Mouse (Mus musculus): Measurements from ENCODE around the gene Sh2d3c. TPM values are rescaled to one million over a fixed set of nuclear protein-coding genes. Genes with fewer than 3 reads are reported as not detected.
A peak's percentile ranks its signal among the peaks of the same experiment; 100 is the strongest.

The Sh2d3c gene
- polyA plus RNA-seq, 1 experiment from 2014 or later = 26.7 TPM

- DNase-seq (ENCODE audit: low spot score) = no peak
- Histone ChIP-seq H3K9me3 (replicated peaks) (no peaks in the 10 kb centered on the region), H3K27me3 (ENCODE audit: low read depth, poor library complexity, severe bottlenecking) (no peaks in the 10 kb centered on the region), H3K27ac (replicated peaks) (no peak overlapping the region), H3K4me3 (no peak overlapping the region), H3K36me3 (peaks cover 61% of the 10 kb centered on the region), H3K4me1 (0 out of 2 replicates have a peak, but pooled peaks cover 3% of the 10 kb centered on the region)
- 96% methylated on average over 8 of the region's 8 CpGs for WGBS
These were observed 17.8 kb upstream of the Sh2d3c start for GRCm38 (mm10) chr2:32703046-32703445.

- no peaks in the 10 kb centered on the region for H3K27me3 ChIP-seq (ENCODE audit: low read depth, poor library complexity, severe bottlenecking)
- H3K4me3 ChIP-seq = no peak within 1 kb of the TSS
- WGBS = 90% methylated on average over 2 of the region's 2 CpGs
- DNase-seq (ENCODE audit: low spot score) = no peak
- 0 out of 2 replicates have a peak, but pooled peaks cover 3% of the 10 kb centered on the region for H3K4me1 ChIP-seq
- no peaks in the 10 kb centered on the region for H3K9me3 ChIP-seq (replicated peaks)
- no peak within 1 kb of the TSS for H3K27ac ChIP-seq (replicated peaks)
- H3K36me3 ChIP-seq = peaks cover 70% of the 10 kb centered on the region
These were observed 16.8 kb upstream of the Sh2d3c start, which contains the start of gene Fpgs for GRCm38 (mm10) chr2:32704021-32704421. Fpgs (minus strand) TSS chr2:32704145.

GRCm38 (mm10) chr2:32705018-32705417 lies 15.8 kb upstream of the Sh2d3c start:
- peaks cover 7% of the 10 kb centered on the region; the same call in 1 of the 2 replicates for H3K4me1 ChIP-seq
- H3K36me3 ChIP-seq = peaks cover 80% of the 10 kb centered on the region
- H3K9me3 ChIP-seq (replicated peaks) = no peaks in the 10 kb centered on the region
- no peak for DNase-seq (ENCODE audit: low spot score)
- WGBS = 96% methylated on average over 7 of the region's 7 CpGs
- H3K27ac ChIP-seq (replicated peaks) = no peak overlapping the region
- no peak overlapping the region for H3K4me3 ChIP-seq
- no peaks in the 10 kb centered on the region for H3K27me3 ChIP-seq (ENCODE audit: low read depth, poor library complexity, severe bottlenecking)

GRCm38 (mm10) chr2:32706971-32707370 lies 13.9 kb upstream of the Sh2d3c start:
- Histone ChIP-seq H3K36me3 (peaks cover 95% of the 10 kb centered on the region), H3K27ac (replicated peaks) (no peak overlapping the region), H3K27me3 (ENCODE audit: low read depth, poor library complexity, severe bottlenecking) (no peaks in the 10 kb centered on the region), H3K4me3 (no peak overlapping the region), H3K9me3 (replicated peaks) (no peaks in the 10 kb centered on the region), H3K4me1 (peaks cover 14% of the 10 kb centered on the region)
- no peak for DNase-seq (ENCODE audit: low spot score)
- 95% methylated on average over 6 of the region's 6 CpGs for WGBS

DNA sequence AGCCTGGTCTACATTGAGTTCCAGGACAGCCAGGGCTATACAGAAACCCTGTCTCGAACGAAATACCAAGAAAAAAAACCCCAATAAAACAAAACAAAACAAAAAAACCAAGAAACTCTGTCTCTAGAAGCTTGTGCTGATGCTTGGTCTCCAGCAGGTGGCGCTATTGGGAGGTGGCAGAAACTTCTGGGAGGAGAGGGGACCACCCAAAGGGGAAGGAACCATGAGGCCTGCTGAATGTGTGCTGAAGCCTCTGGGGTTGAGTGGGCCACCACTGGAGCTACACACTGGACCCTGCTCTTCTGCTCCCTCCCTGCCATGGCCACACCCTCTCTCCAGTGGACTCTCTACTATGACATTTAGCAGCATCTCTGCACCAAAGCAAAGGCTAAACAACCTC lies 12.2 kb upstream of the Sh2d3c start:
- peaks cover 79% of the 10 kb centered on the region for H3K36me3 ChIP-seq

DNA sequence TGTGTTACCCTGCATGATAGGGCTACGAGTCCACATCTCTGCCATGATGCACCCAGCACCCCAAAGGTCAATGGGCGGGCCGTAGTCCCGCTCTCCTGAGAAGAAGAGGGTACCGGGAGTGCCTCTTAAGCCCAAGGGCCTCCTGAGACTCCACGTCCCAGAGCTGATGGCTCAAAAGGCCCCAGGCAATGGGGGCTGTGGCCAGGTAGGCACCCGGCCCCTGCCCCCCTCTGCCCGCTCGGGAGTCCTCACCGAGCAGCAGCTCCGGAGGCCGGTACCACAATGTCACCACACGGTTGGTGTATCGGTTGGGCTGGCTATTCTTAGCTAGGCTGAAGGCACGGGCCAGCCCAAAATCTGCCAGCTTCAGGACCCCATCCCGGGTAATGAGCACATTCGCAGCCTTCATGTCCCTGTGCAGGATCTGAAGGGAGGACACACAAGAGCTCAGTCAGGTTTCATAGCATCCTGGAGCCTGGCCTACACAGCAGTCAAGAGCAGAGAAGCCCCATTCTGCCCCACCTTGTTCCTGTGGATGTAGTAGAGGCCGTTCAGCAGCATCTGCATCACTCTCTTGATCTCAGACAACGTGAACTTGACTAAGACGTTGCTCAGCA lies 11.2 kb upstream of the Sh2d3c start:
- DNase-seq (ENCODE audit: low spot score) = no peak
- 92% methylated on average over 20 of the region's 20 CpGs for WGBS
- H3K4me3 ChIP-seq = no peak overlapping the region
- peaks cover 34% of the 10 kb centered on the region for H3K4me1 ChIP-seq
- H3K27ac ChIP-seq (replicated peaks) = no peak overlapping the region
- H3K36me3 ChIP-seq = peaks cover 69% of the 10 kb centered on the region
- no peaks in the 10 kb centered on the region for H3K9me3 ChIP-seq (replicated peaks)
- H3K27me3 ChIP-seq (ENCODE audit: low read depth, poor library complexity, severe bottlenecking) = no peaks in the 10 kb centered on the region

More for the DNA sequence above, 12.2 kb upstream of the Sh2d3c start:
- Histone ChIP-seq H3K9me3 (replicated peaks) (no peaks in the 10 kb centered on the region), H3K4me1 (peaks cover 24% of the 10 kb centered on the region), H3K27ac (replicated peaks) (no peak overlapping the region), H3K27me3 (ENCODE audit: low read depth, poor library complexity, severe bottlenecking) (no peaks in the 10 kb centered on the region), H3K4me3 (no peak overlapping the region)
- 58% methylated on average over 3 of the region's 3 CpGs for WGBS
- peak; percentile 71 for DNase-seq (ENCODE audit: low spot score)

- no peak for DNase-seq (ENCODE audit: low spot score)
- 86% methylated on average over 5 of the region's 5 CpGs for WGBS
- Histone ChIP-seq H3K9me3 (replicated peaks) (no peaks in the 10 kb centered on the region), H3K27me3 (ENCODE audit: low read depth, poor library complexity, severe bottlenecking) (no peaks in the 10 kb centered on the region), H3K4me3 (no peak overlapping the region), H3K4me1 (peaks cover 38% of the 10 kb centered on the region), H3K36me3 (peaks cover 61% of the 10 kb centered on the region), H3K27ac (replicated peaks) (no peak overlapping the region)
These were observed 10.4 kb upstream of the Sh2d3c start for GRCm38 (mm10) chr2:32710425-32710824.

GRCm38 (mm10) chr2:32711301-32712056 lies 9.4 kb upstream of the Sh2d3c start:
- Histone ChIP-seq H3K4me1 (peaks cover 38% of the 10 kb centered on the region), H3K4me3 (peak overlapping the region; percentile 67), H3K36me3 (peaks cover 50% of the 10 kb centered on the region), H3K9me3 (replicated peaks) (no peaks in the 10 kb centered on the region), H3K27me3 (ENCODE audit: low read depth, poor library complexity, severe bottlenecking) (no peaks in the 10 kb centered on the region), H3K27ac (replicated peaks) (peak overlapping the region; percentile 97)
- WGBS = 29% methylated on average over 9 of the region's 9 CpGs
- no peak for DNase-seq (ENCODE audit: low spot score)

GRCm38 (mm10) chr2:32712108-32712551 lies 8.7 kb upstream of the Sh2d3c start:
- Histone ChIP-seq H3K27ac (replicated peaks) (peak overlapping the region; percentile 97), H3K4me3 (peak overlapping the region; percentile 67), H3K9me3 (replicated peaks) (no peaks in the 10 kb centered on the region), H3K36me3 (peaks cover 44% of the 10 kb centered on the region), H3K27me3 (ENCODE audit: low read depth, poor library complexity, severe bottlenecking) (no peaks in the 10 kb centered on the region), H3K4me1 (peaks cover 38% of the 10 kb centered on the region)
- under 1% methylated on average over 41 of the region's 41 CpGs for WGBS
- peak; percentile 63 for DNase-seq (ENCODE audit: low spot score)

- Histone ChIP-seq H3K4me1 (peaks cover 38% of the 10 kb centered on the region), H3K36me3 (peaks cover 40% of the 10 kb centered on the region), H3K9me3 (replicated peaks) (0 out of 2 replicates have a peak, but pooled peaks cover 2% of the 10 kb centered on the region), H3K4me3 (peak overlapping the region; percentile 67), H3K27ac (replicated peaks) (peak overlapping the region; percentile 97), H3K27me3 (ENCODE audit: low read depth, poor library complexity, severe bottlenecking) (no peaks in the 10 kb centered on the region)
- peak; percentile 94 for DNase-seq (ENCODE audit: low spot score)
- under 1% methylated on average over 44 of the region's 44 CpGs for WGBS
These were observed 8.3 kb upstream of the Sh2d3c start for GRCm38 (mm10) chr2:32712586-32712933.

GRCm38 (mm10) chr2:32712934-32713817 lies 7.7 kb upstream of the Sh2d3c start, which contains the start of gene Cdk9:
Cdk9 (minus strand) TSS chr2:32713076.
- H3K36me3 ChIP-seq = peaks cover 33% of the 10 kb centered on the region
- peak within 1 kb of the TSS; percentile 67 for H3K4me3 ChIP-seq
- 0 out of 2 replicates have a peak, but pooled peaks cover 2% of the 10 kb centered on the region for H3K9me3 ChIP-seq (replicated peaks)
- peaks cover 38% of the 10 kb centered on the region for H3K4me1 ChIP-seq
- DNase-seq (ENCODE audit: low spot score) = peak; percentile 93
- WGBS = under 1% methylated on average over 65 of the region's 79 CpGs
- peak within 1 kb of the TSS; percentile 97 for H3K27ac ChIP-seq (replicated peaks)
- H3K27me3 ChIP-seq (ENCODE audit: low read depth, poor library complexity, severe bottlenecking) = no peaks in the 10 kb centered on the region
